Mouse (Mus musculus): Measurements from ENCODE around the gene Mmadhc.

Gene Mmadhc

GRCm38 (mm10) chr2:50267046-50267445, 29.6 kb downstream of the Mmadhc start:
- in situ Hi-C loops (cut with MboI, MseI) = no loop called here

DNA sequence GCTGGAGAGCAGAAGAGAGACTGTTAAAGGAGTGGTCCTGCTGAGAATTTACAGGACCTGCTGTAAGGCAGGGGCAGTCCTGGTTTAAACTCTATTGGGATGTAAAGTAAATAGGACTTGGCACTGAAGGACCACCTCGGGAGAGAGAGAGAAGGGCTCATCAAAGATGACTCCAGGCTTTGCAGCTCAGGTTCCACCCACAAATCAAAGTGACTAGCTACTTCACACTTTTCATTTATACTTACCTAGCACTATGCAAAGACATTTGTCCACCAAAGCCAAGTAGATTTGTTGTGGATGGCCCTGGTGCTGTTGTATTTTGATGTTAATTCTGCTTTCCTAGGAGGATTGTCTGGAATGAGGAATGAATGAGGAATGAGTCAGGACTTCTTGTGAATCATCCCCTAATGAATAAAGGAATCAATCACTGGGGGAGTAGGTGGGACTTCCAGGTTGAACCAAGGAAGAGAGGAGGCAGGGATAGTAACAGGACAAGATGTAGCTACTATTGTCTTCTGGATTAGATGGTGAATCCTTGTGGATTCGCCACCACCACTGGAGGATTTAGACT, 31.3 kb downstream of the Mmadhc start:
- in situ Hi-C loops (cut with MboI, MseI) = no loop called here

GRCm38 (mm10) chr2:50264059-50264458, 32.5 kb downstream of the Mmadhc start:
- in situ Hi-C loops (cut with MboI, MseI) = loop anchor here (5.0 kb wide), 1 partner anchor 93 kb away; no protein-coding TSS in a partner anchor

DNA sequence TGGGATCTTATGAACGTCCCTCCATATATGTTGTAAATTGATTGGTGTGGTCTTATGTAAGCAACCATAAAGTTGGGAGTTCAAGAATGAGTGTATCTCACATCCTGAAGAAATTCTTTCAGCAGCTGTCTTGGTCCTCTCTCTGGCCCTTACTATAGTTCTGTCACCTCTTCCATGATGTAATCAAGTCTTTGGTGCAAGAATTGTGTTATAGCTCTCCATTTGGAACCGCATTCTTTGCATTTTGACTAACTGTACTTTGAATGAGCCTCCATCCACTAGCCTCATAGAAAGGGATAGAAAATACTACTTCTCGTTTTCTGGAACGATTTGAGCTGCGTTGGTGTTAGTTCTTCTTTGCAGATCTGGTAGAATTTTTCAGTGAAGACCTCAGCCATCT, 41.6 kb downstream of the Mmadhc start:
- in situ Hi-C loops (cut with MboI, MseI) = loop anchor here (5.0 kb wide), 1 partner anchor 213 kb away; no protein-coding TSS in a partner anchor

- in situ Hi-C loops (cut with MboI, MseI) = no loop called here
These were observed 48.0 kb downstream of the Mmadhc start for GRCm38 (mm10) chr2:50248551-50248950.

DNA sequence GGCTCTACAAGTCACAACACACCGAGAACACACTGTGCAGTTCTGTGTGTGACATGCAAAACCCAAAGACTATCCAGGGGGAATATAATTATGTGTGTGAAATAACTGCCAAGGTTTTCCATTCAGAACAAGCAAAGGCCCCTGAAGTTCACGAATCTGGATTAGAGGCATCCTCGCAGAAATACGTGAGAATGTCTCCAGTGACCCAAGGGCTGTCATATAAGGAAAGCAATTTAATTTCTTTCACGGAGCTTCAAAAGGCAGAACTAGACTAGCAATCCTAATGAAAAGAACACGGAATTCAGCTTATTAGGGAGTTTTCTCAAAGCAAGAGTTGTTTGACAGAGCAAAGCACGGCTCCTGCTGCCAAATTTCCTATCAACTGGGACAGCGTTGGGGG, 63.1 kb downstream of the Mmadhc start:
- in situ Hi-C loops (cut with MboI, MseI) = no loop called here
